Mouse (Mus musculus) lung, postnatal 0 days (tissue): ENCODE measurements around the gene Naxe. TPM values are rescaled to one million over a fixed set of nuclear protein-coding genes. Genes with fewer than 3 reads are reported as not detected.

ENCODE experiments used
- ATAC-seq: fragments of 200-750 bp; cut with Nextera tagmentation; 2 replicates; pipeline ENCODE4 v1.8.0; 2017; ENCODE audit warnings: moderate library complexity
- DNase-seq: peaks from one replicate; pipeline ENCODE4 v3.0.0-alpha.2; 2016; ENCODE audit warnings: low spot score
- H3K27ac ChIP-seq: fragments of 300-500 bp; sonication (generic); 2 replicates; pipeline ENCODE4 v1.5.1; 2014; ENCODE audit warnings: antibody characterized with exemption, mild to moderate bottlenecking, low read length, mixed read lengths
- H3K27me3 ChIP-seq: fragments of 300-500 bp; sonication (generic); replicated peaks from 2 replicates; pipeline ENCODE4 v1.6.1; 2014; ENCODE audit warnings: low read length, mixed read lengths; ENCODE audit not compliant: insufficient read depth
- H3K36me3 ChIP-seq: fragments of 300-500 bp; sonication (generic); 2 replicates; pipeline ENCODE4 v1.6.1; 2014; ENCODE audit warnings: low read length, mixed read lengths; ENCODE audit not compliant: insufficient read depth
- H3K4me1 ChIP-seq: fragments of 300-500 bp; sonication (generic); 2 replicates; pipeline ENCODE4 v1.6.1; 2014; ENCODE audit warnings: antibody characterized with exemption, low read depth, low read length, mixed read lengths; ENCODE audit not compliant: insufficient read depth
- H3K4me2 ChIP-seq: fragments of 300-500 bp; sonication (generic); replicated peaks from 2 replicates; pipeline ENCODE4 v1.6.1; 2014; ENCODE audit warnings: low read depth, mild to moderate bottlenecking, low read length, moderate library complexity, mixed read lengths
- H3K4me3 ChIP-seq: fragments of 300-500 bp; sonication (generic); 2 replicates; pipeline ENCODE4 v1.5.1; 2014; ENCODE audit warnings: low read depth, low read length
- H3K9ac ChIP-seq: fragments of 300-500 bp; sonication (generic); replicated peaks from 2 replicates; pipeline ENCODE4 v1.6.1; 2014; ENCODE audit warnings: low read depth, mild to moderate bottlenecking
- H3K9me3 ChIP-seq: fragments of 300-500 bp; sonication (generic); 2 replicates; pipeline ENCODE4 v1.6.1; 2016; ENCODE audit warnings: low read length, mixed read lengths
- CTCF ChIP-seq: IDR thresholded peaks from 2 replicates; pipeline ENCODE4 v1.5.1; 2016; ENCODE audit warnings: antibody characterized with exemption, mild to moderate bottlenecking
- EP300 ChIP-seq: IDR thresholded peaks from 2 replicates; pipeline ENCODE4 v1.6.1; 2016; ENCODE audit warnings: antibody characterized with exemption, mild to moderate bottlenecking, control low read depth
- WGBS: fragments of 180-500 bp; shearing (Covaris S2); extraction: QIAGEN DNeasy Blood & Tissue Kit; methylation state at CpG from one replicate; pipeline ENCODE4 v1.1.7; 2014; 5-methylcytosine and 5-hydroxymethylcytosine counted together
- polyA plus RNA-seq: library from polyadenylated mRNA; unstranded; fragments of >200 nt; fragmentation: Nextera tagmentation; extraction: Ambion mirVana; gene quantifications from 2 replicates; pipeline ENCODE4 v1.2.1, GENCODE M21; 2015

Gene Naxe
- 180 and 186 TPM in 2 replicates for polyA plus RNA-seq

GRCm38 (mm10) chr3:88057902-88058696, at the start of gene Naxe:
TSS of gene Naxe (minus strand) at chr3:88058495.
- H3K9ac ChIP-seq: peak within 1 kb of the TSS; percentile 74
- 2% methylated on average over 41 of the region's 60 CpGs for WGBS
- no peaks in the 10 kb centered on the region for H3K27me3 ChIP-seq
- H3K36me3 ChIP-seq: no peaks in the 10 kb centered on the region
- DNase-seq (peak; percentile 94), ATAC-seq (peak; percentile 97)
- no peaks in the 10 kb centered on the region for H3K9me3 ChIP-seq
- H3K4me1 ChIP-seq: peaks cover 9% of the 10 kb centered on the region
- peak within 1 kb of the TSS; percentile 68; the same call in 1 of the 2 replicates for H3K27ac ChIP-seq
- H3K4me2 ChIP-seq: peak within 1 kb of the TSS; percentile 88
- peak within 1 kb of the TSS; percentile 83 for H3K4me3 ChIP-seq
- TF ChIP-seq CTCF: peak; percentile 8; the same call in 1 of the 2 replicates
- TF ChIP-seq EP300: no peak

GRCm38 (mm10) chr3:88106126-88106525, 47.8 kb upstream of the Naxe start:
- ATAC-seq: no peak
- no peak overlapping the region for H3K4me2 ChIP-seq
- WGBS: 91% methylated on average over 4 of the region's 4 CpGs
- H3K36me3 ChIP-seq: no peaks in the 10 kb centered on the region; the same call in 1 of the 2 replicates
- TF ChIP-seq CTCF (no peak), EP300 (no peak)
- H3K9me3 ChIP-seq: no peaks in the 10 kb centered on the region
- H3K4me3 ChIP-seq: no peak overlapping the region
- no peaks in the 10 kb centered on the region for H3K4me1 ChIP-seq
- no peak for DNase-seq
- H3K27ac ChIP-seq: no peak overlapping the region
- H3K27me3 ChIP-seq: no peaks in the 10 kb centered on the region
- H3K9ac ChIP-seq: no peak overlapping the region

DNA sequence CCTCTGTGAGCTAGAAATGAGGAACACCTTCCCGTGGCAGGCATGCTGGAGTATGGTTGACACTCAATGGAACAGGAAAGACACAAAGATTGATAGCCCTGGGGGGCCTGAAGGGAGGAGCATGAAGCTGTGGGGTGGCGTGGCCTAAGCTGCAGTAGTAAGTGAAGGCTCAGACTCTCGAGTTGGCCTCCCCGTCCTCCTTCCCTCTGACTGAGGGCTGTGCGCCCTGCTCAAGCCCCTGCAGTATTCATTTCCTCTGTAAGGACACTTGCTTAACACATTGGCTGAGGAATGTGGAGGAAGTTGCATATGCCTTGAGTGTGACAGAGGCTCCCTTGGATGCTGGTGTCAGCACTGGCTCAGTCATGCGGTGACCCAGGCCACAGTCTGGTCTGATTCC, 44.3 kb upstream of the Naxe start:
- WGBS: 61% methylated on average over 6 of the region's 6 CpGs
- no peak overlapping the region for H3K4me3 ChIP-seq
- ATAC-seq (peak; percentile 65), DNase-seq (peak; percentile 17)
- H3K4me2 ChIP-seq: no peak overlapping the region
- H3K4me1 ChIP-seq: no peaks in the 10 kb centered on the region
- H3K9me3 ChIP-seq: no peaks in the 10 kb centered on the region
- no peak overlapping the region for H3K9ac ChIP-seq
- H3K27me3 ChIP-seq: no peaks in the 10 kb centered on the region
- no peaks in the 10 kb centered on the region; the same call in 1 of the 2 replicates for H3K36me3 ChIP-seq
- TF ChIP-seq CTCF (no peak), EP300 (no peak)
- H3K27ac ChIP-seq: peak overlapping the region; percentile 57

GRCm38 (mm10) chr3:88102196-88102595, 43.9 kb upstream of the Naxe start:
- ATAC-seq (peak; percentile 82), DNase-seq (peak; percentile 57)
- H3K27ac ChIP-seq: peak overlapping the region; percentile 57
- no peaks in the 10 kb centered on the region; the same call in 1 of the 2 replicates for H3K36me3 ChIP-seq
- no peaks in the 10 kb centered on the region for H3K4me1 ChIP-seq
- no peak overlapping the region for H3K4me2 ChIP-seq
- H3K9ac ChIP-seq: no peak overlapping the region
- 70% methylated on average over 6 of the region's 6 CpGs for WGBS
- no peak for TF ChIP-seq CTCF
- no peak for TF ChIP-seq EP300
- no peak overlapping the region for H3K4me3 ChIP-seq
- H3K27me3 ChIP-seq: no peaks in the 10 kb centered on the region
- no peaks in the 10 kb centered on the region for H3K9me3 ChIP-seq

DNA sequence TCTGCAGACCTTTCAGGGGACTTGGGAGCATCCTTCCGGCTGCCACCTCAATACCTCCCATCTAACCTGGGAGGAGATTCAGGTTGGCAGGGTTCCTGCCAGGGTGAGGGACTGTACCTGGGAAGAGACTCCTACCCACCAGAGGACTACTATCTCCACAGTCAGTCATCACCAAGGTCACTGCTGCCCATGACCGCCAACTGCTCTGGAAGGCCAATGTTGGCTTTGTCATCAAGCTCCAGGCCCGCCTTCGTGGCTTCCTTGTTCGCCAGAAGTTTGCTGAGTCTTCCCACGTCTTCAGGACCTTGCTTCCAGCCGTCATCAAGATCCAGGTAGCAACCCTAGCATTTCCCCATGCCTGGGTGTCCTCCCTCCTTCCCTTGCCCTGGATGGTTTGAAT, 43.4 kb upstream of the Naxe start:
- Histone ChIP-seq H3K36me3 (no peaks in the 10 kb centered on the region; the same call in 1 of the 2 replicates), H3K27ac (no peak overlapping the region), H3K9ac (no peak overlapping the region), H3K4me3 (no peak overlapping the region), H3K9me3 (no peaks in the 10 kb centered on the region), H3K27me3 (no peaks in the 10 kb centered on the region), H3K4me2 (no peak overlapping the region), H3K4me1 (no peaks in the 10 kb centered on the region)
- DNase-seq (no peak), ATAC-seq (no peak)
- 86% methylated on average over 7 of the region's 7 CpGs for WGBS
- TF ChIP-seq EP300 (no peak), CTCF (no peak)

DNA sequence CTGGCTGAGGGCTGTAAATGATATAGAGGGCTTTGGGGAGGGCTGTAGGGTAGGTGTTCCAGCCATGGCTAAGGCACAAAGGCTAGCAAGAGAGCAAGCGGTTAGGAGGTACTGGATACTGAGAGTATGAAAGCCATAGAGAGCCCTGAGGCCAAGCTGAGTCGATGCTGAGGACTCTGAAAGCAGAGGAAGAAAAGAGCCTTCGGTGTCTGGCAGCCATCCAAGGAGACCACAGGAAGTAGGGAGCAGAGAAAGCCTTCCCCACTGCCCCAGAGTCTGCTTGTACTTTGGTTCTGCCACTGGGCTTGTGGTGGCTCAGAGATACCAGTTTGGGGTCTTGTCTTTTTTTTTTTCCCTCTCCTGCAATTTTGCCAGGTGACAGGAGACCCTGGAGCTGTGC, 42.0 kb upstream of the Naxe start:
- Histone ChIP-seq H3K36me3 (no peaks in the 10 kb centered on the region; the same call in 1 of the 2 replicates), H3K9ac (no peak overlapping the region), H3K4me3 (no peak overlapping the region), H3K27ac (no peak overlapping the region), H3K4me2 (no peak overlapping the region), H3K9me3 (no peaks in the 10 kb centered on the region), H3K4me1 (no peaks in the 10 kb centered on the region), H3K27me3 (no peaks in the 10 kb centered on the region)
- no peak for TF ChIP-seq EP300
- TF ChIP-seq CTCF: no peak
- ATAC-seq (no peak), DNase-seq (no peak)
- WGBS: 52% methylated on average over 3 of the region's 3 CpGs
